Comparison of ENCODE assay signal across 25 mouse cellular contexts in the genomic region with DNA sequence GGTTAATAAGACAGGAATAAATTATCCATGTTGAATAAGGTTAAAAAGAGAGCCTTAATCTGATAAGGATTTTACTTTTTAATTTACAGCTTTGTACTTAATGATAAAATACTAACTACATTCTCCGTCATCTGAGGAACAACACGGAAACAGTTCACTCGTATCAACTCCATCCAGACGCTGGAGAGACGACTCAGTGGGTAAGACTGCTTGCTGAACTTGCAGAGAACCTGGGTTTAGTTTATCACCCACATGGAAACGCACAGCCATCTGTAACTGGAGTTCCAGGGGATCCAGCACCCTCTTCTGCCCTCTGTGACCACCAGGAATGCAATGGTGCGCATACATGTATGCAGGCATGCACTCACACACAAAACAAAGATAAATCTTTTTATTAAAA. TPM values are rescaled to one million over a fixed set of nuclear protein-coding genes. Genes with fewer than 3 reads are reported as not detected.
DNase-seq lines count a peak whose midpoint lies in the region; ATAC-seq and TF ChIP-seq lines count a peak whose summit lies in the region.
"Had no signal": no experiment of that assay in that cellular context is flagged by ENCODE, and none has a peak within 500 bp of the region (broad histone marks: within the 10 kb centered on the region; RNA-seq: fewer than 3 reads in every experiment).

No protein-coding gene starts in this region.

- no peak overlapping the region for H3K9ac ChIP-seq in liver, embryonic 11.5 days (ENCODE audit: low read depth, low read length)
- no peak overlapping the region for H3K9ac ChIP-seq in liver, postnatal 0 days (replicated peaks)
- H3K9ac ChIP-seq in liver, embryonic 13.5 days, result no peak overlapping the region
- H3K9ac ChIP-seq in liver, embryonic 16.5 days (ENCODE audit: low read depth, low read length), result no peak overlapping the region
- no peak overlapping the region for H3K9ac ChIP-seq in hindbrain, embryonic 13.5 days
- H3K9ac ChIP-seq: forebrain, embryonic 15.5 days; hindbrain, embryonic 12.5 days had no signal

- ATAC-seq in liver, embryonic 11.5 days (replicated peaks; ENCODE audit: low FRiP score), result 0 out of 2 replicates have a peak, but pooled peaks have one; percentile 41
- no peak for ATAC-seq in liver, postnatal 0 days
- 0 out of 2 replicates have a peak, but pooled peaks have one; percentile 38 for ATAC-seq in liver, embryonic 13.5 days (ENCODE audit: low read depth)
- peak; percentile 51; the same call in 1 of the 2 replicates for ATAC-seq in liver, embryonic 16.5 days (ENCODE audit: low read depth)
- ATAC-seq in granulocyte monocyte progenitor cell, adult 5-6 weeks (replicated peaks; ENCODE audit: poor library complexity, severe bottlenecking), result no peak
- ATAC-seq in hindbrain, embryonic 13.5 days (ENCODE audit: low FRiP score), result no peak
- ATAC-seq: activated CD4-positive, CD25-positive, alpha-beta regulatory T cell, adult 4 months; forebrain, embryonic 15.5 days; hindbrain, embryonic 16.5 days had no signal

- H3K4me3 ChIP-seq in liver, embryonic 11.5 days (ENCODE audit: low read depth, low read length), result no peak overlapping the region
- H3K4me3 ChIP-seq in liver, postnatal 0 days (ENCODE audit: low read depth, low read length), result no peak overlapping the region
- H3K4me3 ChIP-seq in liver, embryonic 13.5 days (replicated peaks), result no peak overlapping the region
- H3K4me3 ChIP-seq in liver, embryonic 16.5 days (ENCODE audit: low read depth, low read length), result no peak overlapping the region
- H3K4me3 ChIP-seq in hindbrain, embryonic 13.5 days, result no peak overlapping the region
- H3K4me3 ChIP-seq: forebrain, embryonic 15.5 days; hindbrain, embryonic 12.5 days had no signal

- H3K36me3 ChIP-seq in liver, embryonic 11.5 days (ENCODE audit: control insufficient read depth, insufficient read depth, low read length), result no peaks in the 10 kb centered on the region
- H3K36me3 ChIP-seq in liver, postnatal 0 days (replicated peaks; ENCODE audit: insufficient read depth, low read length), result no peaks in the 10 kb centered on the region
- H3K36me3 ChIP-seq in liver, embryonic 13.5 days, result no peaks in the 10 kb centered on the region
- no peaks in the 10 kb centered on the region for H3K36me3 ChIP-seq in liver, embryonic 16.5 days (ENCODE audit: control insufficient read depth, insufficient read depth)
- H3K36me3 ChIP-seq in hindbrain, embryonic 13.5 days, result no peaks in the 10 kb centered on the region
- H3K36me3 ChIP-seq: forebrain, embryonic 15.5 days; hindbrain, embryonic 12.5 days had no signal

- no peaks in the 10 kb centered on the region for H3K27me3 ChIP-seq in liver, embryonic 11.5 days (replicated peaks; ENCODE audit: control insufficient read depth, insufficient read depth, low read length)
- no peaks in the 10 kb centered on the region for H3K27me3 ChIP-seq in liver, postnatal 0 days (ENCODE audit: insufficient read depth, low read length)
- H3K27me3 ChIP-seq in liver, embryonic 13.5 days, result no peaks in the 10 kb centered on the region
- no peaks in the 10 kb centered on the region for H3K27me3 ChIP-seq in liver, embryonic 16.5 days (ENCODE audit: control insufficient read depth, insufficient read depth, low read depth, low read length)
- no peaks in the 10 kb centered on the region for H3K27me3 ChIP-seq in hindbrain, embryonic 13.5 days
- H3K27me3 ChIP-seq: forebrain, embryonic 15.5 days; hindbrain, embryonic 12.5 days had no signal

- no peak overlapping the region for H3K4me2 ChIP-seq in liver, embryonic 11.5 days
- H3K4me2 ChIP-seq in liver, postnatal 0 days (ENCODE audit: low read depth, low read length), result no peak overlapping the region
- H3K4me2 ChIP-seq in liver, embryonic 13.5 days, result no peak overlapping the region
- no peak overlapping the region for H3K4me2 ChIP-seq in liver, embryonic 16.5 days (ENCODE audit: low read depth, low read length)
- H3K4me2 ChIP-seq in hindbrain, embryonic 13.5 days, result no peak overlapping the region
- H3K4me2 ChIP-seq: forebrain, embryonic 15.5 days; heart, embryonic 11.5 days; hindbrain, embryonic 12.5 days had no signal

- H3K4me1 ChIP-seq in liver, embryonic 11.5 days (replicated peaks; ENCODE audit: control insufficient read depth, insufficient read depth, low read length), result peaks cover 14% of the 10 kb centered on the region
- peaks cover 9% of the 10 kb centered on the region; the same call in 1 of the 2 replicates for H3K4me1 ChIP-seq in liver, postnatal 0 days (ENCODE audit: insufficient read depth)
- peaks cover 58% of the 10 kb centered on the region for H3K4me1 ChIP-seq in liver, embryonic 13.5 days (replicated peaks)
- H3K4me1 ChIP-seq in liver, embryonic 16.5 days (ENCODE audit: control insufficient read depth, low read depth, low read length), result peaks cover 18% of the 10 kb centered on the region
- H3K4me1 ChIP-seq in hindbrain, embryonic 13.5 days (replicated peaks), result no peaks in the 10 kb centered on the region

- WGBS in liver, embryonic 11.5 days, result 71% methylated on average over 7 of the region's 7 CpGs
- WGBS in liver, postnatal 0 days (ENCODE audit: insufficient replicate concordance), result 75% methylated on average over 7 of the region's 7 CpGs
- 49% methylated on average over 7 of the region's 7 CpGs for WGBS in liver, embryonic 13.5 days (ENCODE audit: insufficient replicate concordance)
- 45% methylated on average over 7 of the region's 7 CpGs for WGBS in liver, embryonic 16.5 days (ENCODE audit: insufficient replicate concordance)
- 91% methylated on average over 7 of the region's 7 CpGs for WGBS in hindbrain, embryonic 13.5 days

- no peak overlapping the region for H3K27ac ChIP-seq in liver, embryonic 11.5 days (ENCODE audit: low read depth, low read length)
- H3K27ac ChIP-seq in liver, postnatal 0 days (ENCODE audit: low read depth), result no peak overlapping the region
- H3K27ac ChIP-seq in liver, embryonic 13.5 days, result no peak overlapping the region
- H3K27ac ChIP-seq in liver, embryonic 16.5 days (ENCODE audit: low read length), result no peak overlapping the region
- H3K27ac ChIP-seq in hindbrain, embryonic 13.5 days, result no peak overlapping the region
- H3K27ac ChIP-seq: forebrain, embryonic 15.5 days; hindbrain, embryonic 12.5 days had no signal

- no peak for DNase-seq in liver, embryonic 11.5 days (ENCODE audit: low spot score)
- DNase-seq in liver, postnatal 0 days, result no peak
- DNase-seq in liver, embryonic 13.5 days, result peak; percentile 28
- no peak for DNase-seq in left cerebral cortex, adult 11 months (ENCODE audit: low spot score)
- DNase-seq: adrenal gland, adult 8-10 months; adrenal gland, postnatal 25 days; cerebellum, adult 11-12 months; cerebellum, adult 8-10 months; cerebellum, postnatal 10 days; cerebellum, postnatal 36 days; embryo, embryonic 11 days; gastrocnemius, postnatal 10 days; gastrocnemius, postnatal 36 days; heart, adult 11 months had no signal

- H3K9me3 ChIP-seq in liver, embryonic 11.5 days (ENCODE audit: control insufficient read depth, low read length), result no peaks in the 10 kb centered on the region
- H3K9me3 ChIP-seq in liver, postnatal 0 days (ENCODE audit: low read length), result no peaks in the 10 kb centered on the region
- H3K9me3 ChIP-seq in liver, embryonic 13.5 days (replicated peaks), result no peaks in the 10 kb centered on the region
- H3K9me3 ChIP-seq in liver, embryonic 16.5 days (replicated peaks; ENCODE audit: control insufficient read depth, low read length), result no peaks in the 10 kb centered on the region
- H3K9me3 ChIP-seq in hindbrain, embryonic 13.5 days, result no peaks in the 10 kb centered on the region
- H3K9me3 ChIP-seq: forebrain, embryonic 15.5 days; hindbrain, embryonic 12.5 days had no signal

- no peak for TF ChIP-seq CTCF in liver, postnatal 0 days (IDR thresholded peaks at IDR 0.05; ENCODE audit: low read depth)

- no peak for TF ChIP-seq EP300 in liver, postnatal 0 days (IDR thresholded peaks at IDR 0.05; ENCODE audit: low read depth)

RNA-seq across cellular contexts. Expression of a gene that starts 18.1 kb away (rescaled TPM):
- polyA plus RNA-seq in liver, embryonic 11.5 days (2014; fragmentation: Nextera tagmentation; extraction: Ambion mirVana), result 43.0 and 44.8 TPM in 2 replicates
- polyA plus RNA-seq in liver, postnatal 0 days (2015; fragmentation: Nextera tagmentation; extraction: Ambion mirVana), result 9.1 and 13.0 TPM in 2 replicates
- polyA plus RNA-seq in liver, embryonic 13.5 days (2015; fragmentation: Nextera tagmentation; extraction: Ambion mirVana), result 14.9 and 18.8 TPM in 2 replicates
- polyA plus RNA-seq in liver, embryonic 16.5 days (2015; fragmentation: Nextera tagmentation; extraction: Ambion mirVana), result 12.7 and 14.0 TPM in 2 replicates
- total RNA-seq in granulocyte monocyte progenitor cell, adult 5-6 weeks (2014; fragmentation: Nextera tagmentation), result 133 and 142 TPM in 2 replicates
- total RNA-seq in granulocyte monocyte progenitor cell, adult 5-6 weeks (2017), result 88.5 and 92.9 TPM in 2 replicates
- polyA plus RNA-seq in hindbrain, embryonic 13.5 days (2015; fragmentation: Nextera tagmentation; extraction: Ambion mirVana), result 28.4 and 28.8 TPM in 2 replicates

RNA-seq across cellular contexts. Expression of a gene that starts 49.0 kb away (rescaled TPM):
- 0.21 and 0.29 TPM in 2 replicates for polyA plus RNA-seq in liver, embryonic 11.5 days (2014; fragmentation: Nextera tagmentation; extraction: Ambion mirVana)
- 0.06 TPM in 1 of 2 replicates, not detected in the other for polyA plus RNA-seq in liver, postnatal 0 days (2015; fragmentation: Nextera tagmentation; extraction: Ambion mirVana)
- 0.03 and 0.06 TPM in 2 replicates for polyA plus RNA-seq in liver, embryonic 13.5 days (2015; fragmentation: Nextera tagmentation; extraction: Ambion mirVana)
- 0.04 and 0.05 TPM in 2 replicates for polyA plus RNA-seq in liver, embryonic 16.5 days (2015; fragmentation: Nextera tagmentation; extraction: Ambion mirVana)
- total RNA-seq in granulocyte monocyte progenitor cell, adult 5-6 weeks (2014; fragmentation: Nextera tagmentation), result not detected in 2 replicates
- total RNA-seq in granulocyte monocyte progenitor cell, adult 5-6 weeks (2017), result not detected in 2 replicates
- polyA plus RNA-seq in hindbrain, embryonic 13.5 days (2015; fragmentation: Nextera tagmentation; extraction: Ambion mirVana), result 0.52 and 1.1 TPM in 2 replicates
- total RNA-seq: gastrocnemius, adult 18-20 months; gastrocnemius, postnatal 36 days; heart, postnatal 25 days; hematopoietic stem cell, adult 5-6 weeks had no signal
- polyA plus RNA-seq: activated CD4-positive, CD25-positive, alpha-beta regulatory T cell, adult 4 months had no signal

Comparison
In these comparisons a context has a peak if more than half of its experiments do, and no peak if none do; other contexts are left out.
1. ATAC-seq: peak in liver, embryonic 11.5 days (single experiment), liver, embryonic 13.5 days (single experiment) and liver, embryonic 16.5 days (single experiment); none in liver, postnatal 0 days (single experiment), granulocyte monocyte progenitor cell, adult 5-6 weeks (single experiment) and hindbrain, embryonic 13.5 days (single experiment).